Mouse (Mus musculus): ENCODE data around the gene Npff. TPM values are rescaled to one million over a fixed set of nuclear protein-coding genes. Genes with fewer than 3 reads are reported as not detected.

The Npff gene
- total and polyA plus RNA-seq, 3 experiments: 1.8 to 5.5 TPM; not detected in 1

DNA sequence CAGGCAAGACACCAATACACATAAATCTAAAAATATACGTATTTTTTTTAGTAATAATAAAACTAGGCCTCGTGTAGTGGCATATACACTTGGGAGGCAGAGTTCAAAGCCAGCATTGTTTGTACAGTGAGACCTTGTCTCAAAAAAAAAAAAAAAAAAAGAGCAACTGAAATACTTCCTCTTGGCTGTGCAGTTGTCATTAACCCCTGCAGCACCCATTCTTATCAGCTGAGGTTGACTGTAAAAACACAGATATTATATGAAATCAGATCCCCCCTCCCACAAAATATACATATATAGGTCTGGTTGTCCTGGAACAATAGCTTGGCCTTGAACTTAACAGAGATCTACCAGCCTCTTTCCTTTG, 18.3 kb downstream of the Npff start:
- Histone ChIP-seq H3K9ac (ENCODE audit: control insufficient read depth, low read depth, low read length, poor library complexity, severe bottlenecking) (no peak overlapping the region), H3K4me1 (ENCODE audit: control insufficient read depth in 1 of 2, insufficient read depth in 2 of 2, low read length in 2 of 2) (peaks cover 7 to 26% of the 10 kb centered on the region in 2 experiments), H3K36me3 (ENCODE audit: control insufficient read depth in 1 of 2, insufficient read depth in 2 of 2, low read length in 2 of 2) (peaks cover 7 to 14% of the 10 kb centered on the region in 2 experiments), H3K4me3 (ENCODE audit: control insufficient read depth in 1 of 2, insufficient read depth in 1 of 2, low read depth in 2 of 2, low read length in 2 of 2) (no peak overlapping the region), H3K79me2 (ENCODE audit: control insufficient read depth, insufficient read depth, low read length, poor library complexity) (no peaks in the 10 kb centered on the region), H3K9me3 (replicated peaks; ENCODE audit: insufficient read depth, low read length) (no peaks in the 10 kb centered on the region), H3K27me3 (ENCODE audit: control insufficient read depth in 1 of 2, insufficient read depth in 2 of 2, low read length in 2 of 2) (no peaks in the 10 kb centered on the region), H3K27ac (ENCODE audit: control insufficient read depth, low read depth, low read length) (no peak overlapping the region)
- DNase-seq (ENCODE audit: low read depth, low spot score): peak; percentile 77
- 0 out of 2 replicates have a peak, but pooled peaks have one; percentile 31 for TF ChIP-seq TBP (IDR thresholded peaks at IDR 0.05; ENCODE audit: low read depth, low read length)
- TF ChIP-seq MAFK (IDR thresholded peaks at IDR 0.05; ENCODE audit: borderline replicate concordance, low read depth, low read length): 0 out of 2 replicates have a peak, but pooled peaks have one; percentile 34
- peak; percentile 74; the same call in 1 of the 2 replicates for TF ChIP-seq ETS1 (IDR thresholded peaks at IDR 0.05; ENCODE audit: low read depth, low read length)
- TF ChIP-seq TCF12 (IDR thresholded peaks at IDR 0.05; ENCODE audit: low read depth, low read length): peak; percentile 85
- TF ChIP-seq POLR2A (IDR thresholded peaks at IDR 0.05; ENCODE audit: control insufficient read depth in 1 of 2, insufficient read depth in 1 of 2, low read depth in 1 of 2, low read length in 2 of 2, poor library complexity in 1 of 2): peak in 1 of 2 experiments; percentile 38; a peak in 1 of 4 replicates
- TF ChIP-seq CHD1 (IDR thresholded peaks at IDR 0.05; ENCODE audit: low read depth, low read length): no peak
- TF ChIP-seq E2F4 (IDR thresholded peaks at IDR 0.05; ENCODE audit: borderline replicate concordance, low read depth, low read length): no peak
- TF ChIP-seq MAX (IDR thresholded peaks at IDR 0.05; ENCODE audit: low read length): no peak
- no peak; the same call in 1 of the 2 replicates for TF ChIP-seq BHLHE40 (IDR thresholded peaks at IDR 0.05; ENCODE audit: borderline replicate concordance, low read depth, low read length)
- TF ChIP-seq TAL1 (IDR thresholded peaks at IDR 0.05; ENCODE audit: low read length): peak; percentile 60
- TF ChIP-seq GABPA (IDR thresholded peaks at IDR 0.05; ENCODE audit: low read depth, low read length): no peak
- peak; percentile 99 for TF ChIP-seq ZNF384 (IDR thresholded peaks at IDR 0.05; ENCODE audit: low read depth, low read length)
- TF ChIP-seq EP300 (IDR thresholded peaks at IDR 0.05; ENCODE audit: low read depth in 1 of 2, low read length in 2 of 2): peak; percentile 79
- no peak for TF ChIP-seq NELFE (IDR thresholded peaks at IDR 0.05; ENCODE audit: low read depth, low read length)
- TF ChIP-seq KAT2A (conservative IDR thresholded peaks at IDR 0.05; ENCODE audit: low read depth, low read length): no peak
- TF ChIP-seq ZKSCAN1 (IDR thresholded peaks at IDR 0.05; ENCODE audit: low read depth, low read length): peak; percentile 2; the same call in 1 of the 2 replicates
- no peak for TF ChIP-seq USF1 (IDR thresholded peaks at IDR 0.05; ENCODE audit: low read depth, low read length)
- TF ChIP-seq RCOR1 (IDR thresholded peaks at IDR 0.05; ENCODE audit: low read depth, low read length): peak; percentile 97
- no peak for TF ChIP-seq RAD21 (IDR thresholded peaks at IDR 0.05; ENCODE audit: low read depth, low read length)
- no peak for TF ChIP-seq NRF1 (IDR thresholded peaks at IDR 0.05; ENCODE audit: insufficient read depth, low read depth, low read length, poor library complexity, severe bottlenecking)
- TF ChIP-seq ZMIZ1 (IDR thresholded peaks at IDR 0.05; ENCODE audit: low read depth, low read length): no peak
- peak; percentile 71; the same call in 1 of the 2 replicates for TF ChIP-seq SIN3A (IDR thresholded peaks at IDR 0.05; ENCODE audit: low read length)
- no peak for TF ChIP-seq USF2 (IDR thresholded peaks at IDR 0.05; ENCODE audit: borderline replicate concordance in 1 of 2, insufficient read depth in 1 of 2, low read depth in 1 of 2, low read length in 2 of 2)
- no peak for TF ChIP-seq POLR2AphosphoS2 (IDR thresholded peaks at IDR 0.05; ENCODE audit: low read length)
- TF ChIP-seq MXI1 (IDR thresholded peaks at IDR 0.05; ENCODE audit: low read depth, low read length): no peak
- no peak for TF ChIP-seq CTCF (IDR thresholded peaks at IDR 0.05 in 2 of 3, conservative IDR thresholded peaks at IDR 0.05 in 1 of 3; ENCODE audit: control insufficient read depth in 1 of 3, insufficient read depth in 1 of 3, low read depth in 2 of 3, low read length in 3 of 3, poor library complexity in 1 of 3, severe bottlenecking in 1 of 3)
- TF ChIP-seq MAZ (IDR thresholded peaks at IDR 0.05; ENCODE audit: low read depth, low read length): no peak
- 0 out of 2 replicates have a peak, but pooled peaks have one; percentile 57 for TF ChIP-seq MYB (IDR thresholded peaks at IDR 0.05; ENCODE audit: low read depth, low read length)
- no peak for TF ChIP-seq CHD2 (IDR thresholded peaks at IDR 0.05; ENCODE audit: low read length)
- TF ChIP-seq HCFC1 (IDR thresholded peaks at IDR 0.05; ENCODE audit: low read depth, low read length): peak; percentile 50; the same call in 1 of the 2 replicates
- peak; percentile 27; the same call in 1 of the 2 replicates for TF ChIP-seq MYC (IDR thresholded peaks at IDR 0.05; ENCODE audit: low read depth, low read length)
- TF ChIP-seq GATA1 (IDR thresholded peaks at IDR 0.05; ENCODE audit: low read depth, low read length): peak; percentile 96

All from MEL (cell line).